Mouse (Mus musculus) midbrain, embryonic 14.5 days (tissue): ENCODE data around the gene Pdzd7. TPM values are rescaled to one million over a fixed set of nuclear protein-coding genes. Genes with fewer than 3 reads are reported as not detected.

Experiments
- ATAC-seq: fragments of 200-750 bp; cut with Nextera tagmentation; 2 replicates; pipeline ENCODE4 v1.8.0; 2017; ENCODE audit warnings: moderate number of reproducible peaks, moderate library complexity; ENCODE audit not compliant: low FRiP score, low TSS enrichment
- DNase-seq: peaks from one replicate; pipeline ENCODE4 v3.0.0-alpha.2; 2015
- H3K27ac ChIP-seq: fragments of 300-500 bp; sonication (generic); replicated peaks from 2 replicates; pipeline ENCODE4 v1.5.1; 2014; ENCODE audit warnings: mild to moderate bottlenecking, low read depth, low read length, moderate library complexity
- H3K27me3 ChIP-seq: fragments of 300-500 bp; sonication (generic); 2 replicates; pipeline ENCODE4 v1.6.1; 2014; ENCODE audit warnings: low read length, control low read depth, mixed read lengths; ENCODE audit not compliant: control insufficient read depth, insufficient read depth
- H3K36me3 ChIP-seq: fragments of 300-500 bp; sonication (generic); 2 replicates; pipeline ENCODE4 v1.6.1; 2014; ENCODE audit warnings: low read length, control low read depth; ENCODE audit not compliant: control insufficient read depth, insufficient read depth
- H3K4me1 ChIP-seq: fragments of 300-500 bp; sonication (generic); 2 replicates; pipeline ENCODE4 v1.6.1; 2014; ENCODE audit warnings: mild to moderate bottlenecking, antibody characterized with exemption, low read length, control low read depth; ENCODE audit not compliant: control insufficient read depth, insufficient read depth
- H3K4me2 ChIP-seq: fragments of 300-500 bp; sonication (generic); 2 replicates; pipeline ENCODE4 v1.6.1; 2014; ENCODE audit warnings: mild to moderate bottlenecking, low read length, moderate library complexity
- H3K4me3 ChIP-seq: fragments of 300-500 bp; sonication (generic); replicated peaks from 2 replicates; pipeline ENCODE4 v1.5.1; 2014; ENCODE audit warnings: low read depth, low read length
- H3K9ac ChIP-seq: fragments of 300-500 bp; sonication (generic); replicated peaks from 2 replicates; pipeline ENCODE4 v1.6.1; 2014; ENCODE audit warnings: mild to moderate bottlenecking, low read length, moderate library complexity
- H3K9me3 ChIP-seq: fragments of 300-500 bp; sonication (generic); 2 replicates; pipeline ENCODE4 v1.6.1; 2016; ENCODE audit warnings: low read length, control low read depth, mixed read lengths; ENCODE audit not compliant: control insufficient read depth
- WGBS: fragments of 180-500 bp; shearing (Covaris S2); extraction: QIAGEN DNeasy Blood & Tissue Kit; methylation state at CpG from one replicate; pipeline ENCODE4 v1.1.7; 2014; 5-methylcytosine and 5-hydroxymethylcytosine counted together
- polyA plus RNA-seq: library from polyadenylated mRNA; unstranded; fragments of >200 nt; fragmentation: Nextera tagmentation; extraction: Ambion mirVana; gene quantifications from 2 replicates; pipeline ENCODE4 v1.2.1, GENCODE M21; 2014

Pdzd7 gene
- polyA plus RNA-seq, 1 experiment from 2014 or later: 2.8 TPM

DNA sequence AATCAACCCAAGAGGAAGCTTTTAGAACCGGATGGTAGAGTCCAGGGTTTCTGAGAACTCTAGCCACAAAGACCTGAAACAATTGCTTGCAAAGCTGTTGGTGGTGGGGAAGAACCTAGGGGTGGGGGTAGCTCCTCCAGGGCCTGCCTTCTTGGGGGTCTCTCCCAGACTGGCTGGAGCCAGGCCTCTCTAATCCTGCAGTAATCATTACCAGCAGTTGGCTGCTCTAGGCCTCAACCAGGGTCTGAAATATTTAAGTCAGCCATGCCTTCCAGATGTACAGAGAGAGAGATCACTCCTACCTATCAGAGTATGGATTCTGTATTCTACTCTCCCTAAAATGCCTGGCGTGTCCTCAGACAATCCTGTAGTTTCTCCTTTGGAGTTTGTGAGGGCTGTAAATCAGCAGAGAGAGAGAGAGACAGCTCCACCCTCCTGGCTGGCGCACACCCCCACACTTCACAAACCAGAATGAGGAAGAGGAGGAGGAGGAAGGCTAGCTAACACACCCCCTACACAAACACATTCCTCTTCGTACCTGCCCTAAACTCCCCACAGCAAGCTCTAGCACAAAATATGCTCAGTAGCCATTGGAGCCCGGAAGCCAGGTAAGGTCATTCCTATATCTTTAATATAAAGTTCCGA lies 31.8 kb downstream of the Pdzd7 start:
- Histone ChIP-seq H3K4me1 (peaks cover 30% of the 10 kb centered on the region), H3K9me3 (no peaks in the 10 kb centered on the region), H3K9ac (no peak overlapping the region), H3K36me3 (peaks cover 25% of the 10 kb centered on the region), H3K27ac (no peak overlapping the region), H3K4me3 (no peak overlapping the region), H3K4me2 (no peak overlapping the region), H3K27me3 (no peaks in the 10 kb centered on the region)
- DNase-seq (no peak), ATAC-seq (no peak)
- 71% methylated on average over 6 of the region's 6 CpGs for WGBS

DNA sequence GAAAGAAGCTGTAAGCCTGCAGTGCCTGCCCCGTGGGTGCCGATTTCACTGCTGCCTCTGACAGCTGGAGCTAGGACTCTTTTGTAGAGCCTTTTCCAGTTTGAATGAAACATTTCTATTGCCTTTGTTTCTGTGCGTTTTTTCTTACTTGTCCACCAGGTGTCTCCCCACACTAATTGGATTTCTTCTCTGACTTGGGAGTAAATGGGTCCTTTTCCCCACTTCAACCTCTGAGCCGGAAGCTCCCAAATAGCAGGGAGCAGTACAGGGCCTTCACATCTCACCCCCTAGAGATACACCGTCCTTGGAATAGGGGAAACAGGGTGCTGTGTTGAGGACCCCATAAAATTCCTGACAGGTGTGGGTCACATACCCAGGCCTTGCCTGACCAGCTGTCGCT lies 32.9 kb downstream of the Pdzd7 start:
- Histone ChIP-seq H3K4me2 (no peak overlapping the region), H3K27ac (peak overlapping the region; percentile 62), H3K9me3 (no peaks in the 10 kb centered on the region), H3K27me3 (no peaks in the 10 kb centered on the region), H3K9ac (no peak overlapping the region; the same call in 1 of the 2 replicates), H3K4me3 (no peak overlapping the region), H3K4me1 (peaks cover 27% of the 10 kb centered on the region), H3K36me3 (peaks cover 25% of the 10 kb centered on the region)
- WGBS: 30% methylated on average over 6 of the region's 6 CpGs
- no peak for ATAC-seq
- DNase-seq: peak; percentile 79

DNA sequence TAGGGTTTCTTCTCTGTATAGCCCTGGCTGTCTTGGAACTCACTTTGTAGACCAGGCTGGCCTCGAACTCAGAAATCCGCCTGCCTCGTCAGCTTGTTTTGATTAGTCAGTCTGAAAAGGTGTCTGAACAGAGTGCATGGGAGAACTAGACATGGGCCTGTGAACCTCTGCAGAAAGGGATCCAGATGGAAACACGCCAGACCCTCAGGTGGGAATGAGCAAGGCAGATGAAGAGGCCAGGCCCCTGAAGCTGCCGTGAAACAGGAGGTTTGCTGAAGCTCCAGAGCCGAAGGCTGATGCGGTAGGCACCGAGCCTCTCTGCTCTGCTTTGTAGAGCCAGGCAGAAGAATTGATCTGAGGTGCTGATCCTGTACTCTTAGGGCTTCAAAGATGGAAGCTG lies 33.3 kb downstream of the Pdzd7 start:
- ATAC-seq (no peak), DNase-seq (no peak)
- Histone ChIP-seq H3K9me3 (no peaks in the 10 kb centered on the region), H3K9ac (no peak overlapping the region; the same call in 1 of the 2 replicates), H3K4me3 (no peak overlapping the region), H3K27me3 (no peaks in the 10 kb centered on the region), H3K27ac (peak overlapping the region; percentile 62), H3K4me1 (peaks cover 29% of the 10 kb centered on the region), H3K4me2 (no peak overlapping the region), H3K36me3 (peaks cover 25% of the 10 kb centered on the region)
- 87% methylated on average over 8 of the region's 8 CpGs for WGBS

DNA sequence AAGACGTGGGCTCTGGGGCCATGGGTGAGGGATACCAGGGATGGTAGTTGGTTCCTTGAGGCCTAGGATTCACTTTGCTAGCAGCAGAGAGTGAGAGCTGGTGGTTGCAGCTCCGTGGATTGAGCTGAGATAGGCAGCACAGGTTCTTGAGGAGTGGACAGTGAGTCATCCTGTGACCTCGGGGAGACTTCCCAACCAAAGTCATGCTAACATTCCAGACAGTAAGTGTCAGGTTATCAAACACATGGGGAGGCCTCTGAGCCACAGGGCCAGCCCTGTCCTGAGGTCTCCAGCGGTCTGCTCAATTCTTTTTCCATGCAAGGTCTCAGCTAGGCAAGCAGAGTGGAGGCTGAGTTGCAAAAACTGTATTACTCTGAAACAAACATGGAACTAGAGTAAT lies 34.9 kb downstream of the Pdzd7 start:
- H3K27me3 ChIP-seq: no peaks in the 10 kb centered on the region
- no peak for ATAC-seq
- 92% methylated on average over 4 of the region's 4 CpGs for WGBS
- no peaks in the 10 kb centered on the region for H3K9me3 ChIP-seq
- DNase-seq: no peak
- H3K4me1 ChIP-seq: peaks cover 21% of the 10 kb centered on the region
- no peak overlapping the region for H3K9ac ChIP-seq
- H3K4me3 ChIP-seq: no peak overlapping the region
- H3K4me2 ChIP-seq: no peak overlapping the region
- peaks cover 25% of the 10 kb centered on the region for H3K36me3 ChIP-seq
- no peak overlapping the region for H3K27ac ChIP-seq

DNA sequence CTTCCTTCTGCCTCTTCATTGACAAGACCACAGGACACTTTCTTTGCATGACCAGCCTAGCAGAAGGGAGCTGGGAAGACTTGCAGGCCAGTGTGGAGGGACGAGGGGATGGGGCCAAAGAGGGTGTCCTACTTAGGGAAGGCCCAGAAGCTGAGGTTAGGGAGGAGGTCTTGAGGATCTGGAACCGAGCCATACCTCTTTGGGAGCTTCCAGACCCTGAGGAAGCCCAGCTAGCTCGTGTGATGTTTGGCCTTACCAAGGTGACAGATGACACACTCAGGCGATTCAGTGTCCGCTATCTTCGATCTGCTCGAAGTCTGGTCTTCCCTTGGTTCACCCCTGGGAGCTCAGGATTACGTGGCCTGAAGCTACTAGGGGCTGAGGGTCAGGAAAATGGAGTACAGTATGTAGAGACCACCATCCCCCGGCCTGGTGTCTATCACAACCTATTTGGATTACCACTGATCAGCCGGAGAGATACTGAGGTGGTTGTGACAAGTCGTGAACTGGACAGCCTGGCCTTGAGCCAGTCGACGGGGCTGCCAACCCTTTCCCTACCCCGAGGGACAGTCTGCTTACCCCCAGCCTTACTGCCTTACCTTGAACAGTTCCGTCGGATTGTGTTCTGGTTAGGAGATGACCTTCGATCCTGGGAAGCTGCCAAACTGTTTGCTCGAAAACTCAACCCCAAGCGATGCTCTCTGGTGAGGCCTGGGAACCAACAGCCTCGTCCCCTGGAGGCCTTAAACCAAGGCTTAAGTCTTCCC lies 37.9 kb downstream of the Pdzd7 start:
- Histone ChIP-seq H3K36me3 (peaks cover 45% of the 10 kb centered on the region), H3K9me3 (no peaks in the 10 kb centered on the region), H3K4me1 (peaks cover 18% of the 10 kb centered on the region), H3K27ac (0 out of 2 replicates have a peak overlapping the region, but pooled peaks have one; percentile 50), H3K4me3 (peak overlapping the region; percentile 92; the same call in 1 of the 2 replicates), H3K4me2 (peak overlapping the region; percentile 95), H3K27me3 (no peaks in the 10 kb centered on the region), H3K9ac (peak overlapping the region; percentile 76; the same call in 1 of the 2 replicates)
- no peak for DNase-seq
- 92% methylated on average over 20 of the region's 20 CpGs for WGBS
- no peak for ATAC-seq

DNA sequence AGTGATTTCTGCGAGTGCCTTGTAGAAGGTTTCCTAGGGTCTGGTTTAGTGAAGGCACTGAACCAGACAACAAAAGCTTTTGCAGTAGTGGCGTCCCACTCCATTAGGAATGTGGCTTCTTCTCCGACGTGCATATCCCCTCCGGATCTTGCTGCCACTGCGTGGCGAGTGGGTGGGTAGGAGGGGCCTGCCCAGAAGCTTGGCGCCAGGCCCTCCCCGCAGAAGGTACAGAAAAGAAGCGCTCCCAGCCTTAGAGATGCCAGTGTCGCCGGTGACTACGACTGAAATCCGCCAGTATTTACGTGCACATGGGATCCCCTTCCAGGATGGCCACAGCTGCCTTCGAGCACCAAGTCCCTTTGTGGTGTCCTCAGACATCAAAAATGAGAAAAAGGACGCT lies 38.5 kb downstream of the Pdzd7 start:
- peaks cover 50% of the 10 kb centered on the region for H3K36me3 ChIP-seq
- DNase-seq (no peak), ATAC-seq (no peak)
- H3K9me3 ChIP-seq: no peaks in the 10 kb centered on the region
- peaks cover 18% of the 10 kb centered on the region for H3K4me1 ChIP-seq
- peak overlapping the region; percentile 76 for H3K9ac ChIP-seq
- H3K4me3 ChIP-seq: peak overlapping the region; percentile 92
- peak overlapping the region; percentile 95 for H3K4me2 ChIP-seq
- 42% methylated on average over 17 of the region's 17 CpGs for WGBS
- H3K27me3 ChIP-seq: no peaks in the 10 kb centered on the region
- peak overlapping the region; percentile 50 for H3K27ac ChIP-seq

DNA sequence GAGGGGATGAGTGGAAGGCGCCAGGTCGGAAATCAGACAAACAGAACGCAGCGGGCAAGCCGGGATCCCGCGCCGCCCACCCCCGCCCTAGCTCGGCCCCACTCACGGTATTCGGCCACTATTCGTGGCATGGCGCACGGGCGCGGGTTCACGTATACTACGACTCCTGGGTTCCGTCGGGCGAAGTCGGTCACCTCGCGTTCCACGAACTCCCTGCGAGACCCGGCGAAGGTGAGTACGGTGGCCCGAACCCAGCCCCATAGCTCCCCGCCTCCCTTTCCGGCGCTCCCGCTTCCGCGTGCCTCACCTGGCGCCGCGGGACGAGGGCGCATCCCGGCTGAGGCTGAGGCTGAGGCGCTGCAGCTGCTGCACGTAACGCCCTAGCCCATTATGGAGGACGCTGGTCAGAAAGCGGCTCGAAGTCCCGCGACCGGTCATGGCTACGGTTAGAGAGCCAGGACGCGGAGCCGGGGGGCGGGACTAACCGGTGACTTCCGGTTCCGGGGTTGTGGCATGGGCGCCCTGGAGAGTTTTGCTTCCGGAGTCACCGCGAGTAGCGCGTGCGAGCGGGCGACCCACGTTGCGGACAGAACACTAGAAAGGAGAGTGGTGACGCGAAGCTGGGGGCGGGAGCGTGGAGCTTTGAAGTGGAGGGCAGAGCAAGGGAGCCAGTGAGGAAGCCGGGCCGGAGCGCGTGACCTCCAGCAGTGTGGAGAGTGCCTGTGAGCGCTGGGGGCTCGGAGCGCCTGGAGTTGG lies 39.4 kb downstream of the Pdzd7 start, which contains the start of gene Mrpl43:
Gene Mrpl43, minus strand, starts transcription at position 486 of the 756 bp plus-strand sequence.
- H3K4me3 ChIP-seq: peak within 1 kb of the TSS; percentile 92
- peak; percentile 91 for ATAC-seq
- no peaks in the 10 kb centered on the region for H3K27me3 ChIP-seq
- peaks cover 50% of the 10 kb centered on the region for H3K36me3 ChIP-seq
- H3K27ac ChIP-seq: peak within 1 kb of the TSS; percentile 77
- under 1% methylated on average over 82 of the region's 82 CpGs for WGBS
- peak within 1 kb of the TSS; percentile 95 for H3K4me2 ChIP-seq
- H3K9ac ChIP-seq: peak within 1 kb of the TSS; percentile 76
- no peaks in the 10 kb centered on the region for H3K9me3 ChIP-seq
- DNase-seq: peak; percentile 96
- H3K4me1 ChIP-seq: peaks cover 18% of the 10 kb centered on the region

DNA sequence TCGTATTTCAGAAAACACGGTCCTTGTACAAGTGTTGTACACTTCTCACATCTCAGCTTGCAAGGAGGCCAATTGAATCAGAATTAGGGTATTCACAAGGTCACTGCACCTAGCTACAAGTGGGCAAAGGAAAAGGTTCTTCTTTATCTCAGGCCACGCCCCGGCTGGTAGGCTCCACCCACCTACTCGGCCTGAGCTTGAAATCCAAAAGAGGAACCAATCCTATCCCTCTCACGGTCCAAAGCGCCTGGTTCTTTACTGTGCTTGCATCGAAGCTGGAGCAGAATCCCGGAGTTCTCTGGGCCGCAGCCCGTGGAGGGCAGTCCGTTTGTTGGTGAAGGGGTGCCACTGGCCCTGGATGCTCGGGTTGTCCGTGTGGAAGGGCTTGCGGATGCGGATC lies 40.1 kb downstream of the Pdzd7 start, which contains the start of gene Twnk:
Gene Twnk, plus strand, starts transcription at position 220 of the 400 bp plus-strand sequence.
- Histone ChIP-seq H3K4me3 (peak within 1 kb of the TSS; percentile 92), H3K36me3 (peaks cover 50% of the 10 kb centered on the region), H3K9me3 (no peaks in the 10 kb centered on the region), H3K4me2 (peak within 1 kb of the TSS; percentile 95), H3K9ac (peak within 1 kb of the TSS; percentile 76), H3K27me3 (no peaks in the 10 kb centered on the region), H3K27ac (peak within 1 kb of the TSS; percentile 77), H3K4me1 (peaks cover 18% of the 10 kb centered on the region)
- no peak for ATAC-seq
- 11% methylated on average over 16 of the region's 16 CpGs for WGBS
- peak; percentile 36 for DNase-seq
